Mouse (Mus musculus) layer of hippocampus, adult 9-11 months (tissue): ENCODE measurements around the gene Il3ra.

Experiments used
- DNase-seq: peaks from one replicate; pipeline ENCODE4 v3.0.0; 2022

Gene Il3ra

DNA sequence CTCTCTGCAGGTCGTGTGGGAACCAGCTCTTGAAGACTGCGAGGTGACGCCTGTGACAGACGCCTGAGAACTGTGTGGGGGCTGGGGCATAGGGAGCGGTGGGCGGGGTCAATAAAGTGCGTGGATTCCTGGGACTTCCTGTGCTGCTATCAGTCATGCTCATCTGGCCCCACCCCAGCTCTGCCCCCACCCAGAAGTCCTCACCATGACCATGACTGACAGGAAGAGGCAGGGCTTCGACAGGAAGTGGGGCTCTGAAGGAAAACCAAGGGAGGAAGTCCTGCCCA, 9.2 kb downstream of the Il3ra start:
- DNase-seq = no peak

GRCm38 (mm10) chr14:14395535-14395934, 49.5 kb downstream of the Il3ra start:
- no peak for DNase-seq

DNA sequence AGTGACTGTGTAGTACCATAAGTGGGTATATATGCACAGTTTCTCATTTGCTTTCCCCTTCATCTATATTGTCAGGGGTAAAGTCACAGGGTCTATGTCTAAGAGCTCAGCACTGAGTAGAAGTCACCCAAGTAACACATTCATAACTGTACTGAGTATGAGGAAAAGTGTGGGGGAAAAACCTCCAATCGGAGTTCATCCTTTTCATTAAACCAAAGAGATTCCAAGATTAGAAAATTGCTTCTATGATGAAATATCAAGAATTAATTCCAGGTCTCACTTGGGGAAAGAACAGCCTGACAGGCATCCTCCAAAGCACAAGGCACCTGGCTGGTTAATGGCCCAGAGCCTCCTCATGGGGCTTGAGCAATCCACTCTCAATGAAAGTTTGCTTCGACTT, 54.9 kb downstream of the Il3ra start, which contains the start of gene Olfr721-ps1:
Gene Olfr721-ps1 (plus strand): TSS at position 301 of the 400 bp plus-strand sequence.
- no peak for DNase-seq
